Mouse (Mus musculus) embryo, embryonic 11.5 days (tissue): ENCODE measurements around the gene Ctnna3.

Source experiments
- DNase-seq: peaks from one replicate; pipeline ENCODE4 v3.0.0-alpha.2; 2012; ENCODE audit warnings: low read depth, low spot score

The Ctnna3 gene

GRCm38 (mm10) chr10:63927334-63927733 lies 497.4 kb downstream of the Ctnna3 start, which contains the start of gene Gm10118:
Gene Gm10118, minus strand, starts transcription at chr10:63927434.
- DNase-seq = no peak

GRCm38 (mm10) chr10:63933946-63934345 lies 504.0 kb downstream of the Ctnna3 start:
- no peak for DNase-seq

GRCm38 (mm10) chr10:63945534-63945933 lies 515.6 kb downstream of the Ctnna3 start:
- no peak for DNase-seq

GRCm38 (mm10) chr10:63947266-63947665 lies 517.4 kb downstream of the Ctnna3 start:
- DNase-seq = no peak

GRCm38 (mm10) chr10:63950867-63951266 lies 521.0 kb downstream of the Ctnna3 start:
- DNase-seq = no peak

GRCm38 (mm10) chr10:63951481-63951880 lies 521.6 kb downstream of the Ctnna3 start:
- DNase-seq = no peak

- no peak for DNase-seq
Observed at GRCm38 (mm10) chr10:63954308-63954930, 524.5 kb downstream of the Ctnna3 start.

DNA sequence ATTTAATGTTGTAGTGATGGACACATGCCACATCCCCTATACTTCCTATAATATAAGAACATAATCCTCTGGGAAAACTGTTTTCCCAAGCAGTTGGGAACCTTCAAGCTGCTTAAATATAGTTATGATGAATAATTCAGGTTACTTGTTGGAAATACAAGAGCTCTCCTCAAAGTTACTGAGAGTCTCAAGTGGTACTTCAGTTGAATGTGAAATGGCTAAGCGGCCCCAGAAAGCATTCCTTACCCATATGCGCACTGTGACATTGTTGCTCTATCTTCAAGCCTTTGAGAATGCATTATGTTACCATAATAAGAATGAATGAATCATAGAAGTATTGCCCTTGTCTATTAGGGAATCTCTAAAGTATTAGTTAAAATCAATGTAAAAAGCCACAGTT lies 542.4 kb downstream of the Ctnna3 start:
- DNase-seq = no peak

DNA sequence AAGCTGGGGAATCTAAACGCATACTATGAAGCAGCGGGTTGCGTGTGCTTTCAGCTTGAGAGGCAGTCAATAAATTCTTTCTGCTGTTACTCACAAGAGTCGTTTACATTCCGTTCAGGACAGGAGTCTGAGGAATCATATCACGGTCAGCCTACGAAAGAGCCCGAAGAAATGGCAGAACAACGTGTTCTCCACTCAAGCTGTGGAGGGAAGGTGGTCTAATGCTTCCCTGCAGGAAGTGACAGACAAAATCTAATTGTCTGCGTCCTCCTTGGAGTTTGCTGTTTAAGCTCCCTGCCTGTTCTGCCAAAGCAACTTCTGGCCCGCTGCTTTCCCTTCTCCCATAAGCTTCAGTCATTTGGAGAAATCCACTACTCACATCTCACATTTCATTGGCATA lies 548.2 kb downstream of the Ctnna3 start:
- no peak for DNase-seq

- no peak for DNase-seq
Observed at GRCm38 (mm10) chr10:63978535-63978934, 548.6 kb downstream of the Ctnna3 start.

GRCm38 (mm10) chr10:63978969-63979368 lies 549.1 kb downstream of the Ctnna3 start:
- no peak for DNase-seq

- DNase-seq = no peak
Observed at GRCm38 (mm10) chr10:63979410-63979809, 549.5 kb downstream of the Ctnna3 start.

DNA sequence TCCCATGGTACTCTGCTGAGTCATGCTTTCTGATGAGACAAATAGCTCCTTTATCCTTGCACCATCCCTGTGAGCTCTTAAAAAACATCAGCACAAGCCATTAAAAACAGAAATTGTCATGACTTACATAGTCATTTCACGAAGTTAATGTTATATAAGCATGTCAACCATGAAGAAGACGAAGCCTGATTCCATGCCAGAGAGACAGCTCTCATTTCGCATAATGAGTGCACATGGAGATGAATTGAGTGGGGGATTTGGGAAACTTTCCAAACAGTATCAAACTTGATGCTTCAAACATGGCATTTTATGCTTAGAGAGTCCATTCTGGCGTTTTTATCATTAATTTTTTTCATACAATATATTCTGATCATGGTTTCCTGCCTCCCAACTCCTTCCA lies 555.7 kb downstream of the Ctnna3 start:
- DNase-seq = no peak

- no peak for DNase-seq
Observed at GRCm38 (mm10) chr10:63994251-63994650, 564.4 kb downstream of the Ctnna3 start.

- DNase-seq = peak; percentile 3
Observed at GRCm38 (mm10) chr10:64001531-64001930, 571.6 kb downstream of the Ctnna3 start.

- DNase-seq = no peak
Observed at GRCm38 (mm10) chr10:64001996-64002395, 572.1 kb downstream of the Ctnna3 start.

GRCm38 (mm10) chr10:64020347-64020746 lies 590.4 kb downstream of the Ctnna3 start:
- DNase-seq = no peak

DNA sequence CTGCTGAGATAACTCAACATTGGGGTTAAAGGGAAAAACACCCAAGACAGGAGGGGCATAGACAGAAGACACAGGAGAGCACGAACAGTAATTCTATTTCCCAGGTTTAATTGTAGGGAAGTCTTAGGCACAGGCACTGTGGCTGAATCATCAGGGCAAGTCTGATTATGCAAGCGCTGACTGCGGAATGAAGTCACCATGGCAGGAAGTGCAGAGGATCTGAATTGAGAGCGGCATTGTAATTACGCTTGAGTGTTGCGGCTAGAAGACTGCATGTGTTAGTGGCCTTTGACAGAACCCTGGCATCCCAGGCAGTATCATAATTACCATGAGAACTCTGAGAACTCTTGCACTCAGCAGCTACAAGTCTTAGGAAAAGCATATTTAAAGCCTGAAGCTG lies 593.4 kb downstream of the Ctnna3 start:
- no peak for DNase-seq

DNA sequence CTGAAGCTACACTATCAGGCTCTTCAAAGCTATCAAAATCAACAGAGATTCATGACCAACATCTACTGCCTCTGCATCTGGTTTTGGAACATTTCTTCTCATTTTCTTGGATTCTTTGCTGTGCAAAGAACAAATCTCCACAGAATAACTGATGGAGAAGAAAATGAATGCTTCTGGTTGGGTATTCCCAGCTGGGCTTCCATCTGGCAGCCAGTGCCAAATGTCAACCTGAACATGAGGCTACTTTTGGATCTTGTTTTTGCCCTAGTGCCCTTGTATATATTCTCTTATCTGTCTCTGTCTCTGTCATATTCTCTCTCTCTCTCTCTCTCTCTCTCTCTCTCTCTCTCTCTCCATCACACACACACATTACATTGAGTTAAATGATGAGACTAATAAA lies 601.0 kb downstream of the Ctnna3 start:
- DNase-seq = no peak

GRCm38 (mm10) chr10:64039760-64040535 lies 610.0 kb downstream of the Ctnna3 start:
- DNase-seq = no peak

DNA sequence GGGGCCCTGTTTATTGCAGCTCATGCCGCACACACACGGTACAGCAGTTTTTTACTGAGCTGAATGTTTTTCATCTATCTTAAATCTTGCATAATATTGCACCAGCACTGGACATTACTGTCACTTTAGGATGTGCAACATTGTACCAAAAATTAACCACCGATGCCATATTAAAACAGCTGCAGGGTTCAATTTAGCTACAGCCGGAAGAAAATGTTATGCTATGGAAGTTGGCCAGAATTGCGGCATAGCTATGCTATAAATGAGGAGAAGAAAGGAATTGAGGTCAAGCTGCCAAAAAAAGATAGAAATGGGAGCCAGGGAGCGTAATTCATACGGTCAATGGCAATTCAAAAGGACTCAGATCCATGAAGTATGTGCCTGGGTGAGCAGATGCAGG lies 611.3 kb downstream of the Ctnna3 start:
- DNase-seq = no peak

GRCm38 (mm10) chr10:64041892-64042291 lies 612.0 kb downstream of the Ctnna3 start:
- no peak for DNase-seq

GRCm38 (mm10) chr10:64049151-64049550 lies 619.3 kb downstream of the Ctnna3 start:
- no peak for DNase-seq
